Mouse (Mus musculus): ENCODE data around the gene Dhdds.

GRCm38 (mm10) chr4:134009709-134010108 lies 9.0 kb upstream of the Dhdds start:
- no peak for TF ChIP-seq CTCF (IDR thresholded peaks at IDR 0.05)
- no peak for TF ChIP-seq EP300 (IDR thresholded peaks at IDR 0.05)
